Mouse (Mus musculus) heart, adult 18-20 months (tissue): Measurements from ENCODE around the gene Msantd2. TPM values are rescaled to one million over a fixed set of nuclear protein-coding genes. Genes with fewer than 3 reads are reported as not detected.

Experiments used
- DNase-seq, 2 experiments: peaks; one replicate each; pipeline ENCODE4 v3.0.0; 2021 to 2022; ENCODE audit warnings: mixed read lengths in 1 of 2
- total RNA-seq, 2 experiments: library from RNA; stranded (reverse); gene quantifications; 2 replicates each; pipeline ENCODE4 v1.2.3; 2021

The Msantd2 gene
- total RNA-seq, 2 experiments from 2014 or later: 5.9 to 7.9 TPM

GRCm38 (mm10) chr9:37569231-37569835 is 80.2 kb downstream of the Msantd2 start:
- no peak for DNase-seq

GRCm38 (mm10) chr9:37572204-37572876 is 83.2 kb downstream of the Msantd2 start:
- DNase-seq: no peak

Other genes with a start within 250 kb of the Msantd2 start
- gene Slc37a2, start 233.6 kb upstream of the Msantd2 start, total RNA-seq: 1 to 10 TPM; 2.4 to 3.1 TPM
- 1 to 10 TPM; 1.5 to 2.1 TPM for gene Ccdc15, start 140.9 kb upstream of the Msantd2 start, total RNA-seq
- under 1 TPM in 1 of 2 experiments, not detected in 1; 0.08 TPM for gene Hepacam, start 122.0 kb upstream of the Msantd2 start, total RNA-seq
- gene Robo4, start 87.4 kb upstream of the Msantd2 start, total RNA-seq: 10 to 100 TPM; 27.9 to 38.3 TPM
- not detected for gene Robo3, start 56.1 kb upstream of the Msantd2 start, total RNA-seq
- gene Esam, start 38.8 kb downstream of the Msantd2 start, total RNA-seq: 10 to 100 TPM; 67.1 to 69.5 TPM
- gene Vsig2, start 49.9 kb downstream of the Msantd2 start, total RNA-seq: 1 to 10 TPM; 3.9 to 4.9 TPM
- 1 to 10 TPM; 5.7 to 6.2 TPM for gene Nrgn, start 63.6 kb downstream of the Msantd2 start, total RNA-seq
- 1 to 10 TPM; 8.3 to 9.1 TPM for gene Siae, start 66.4 kb downstream of the Msantd2 start, total RNA-seq
- 1 to 10 TPM; 1.3 to 1.7 TPM for gene Spa17, start 124.4 kb downstream of the Msantd2 start, total RNA-seq
- 10 to 100 TPM; 31.9 to 34.0 TPM for gene Tbrg1, start 168.0 kb downstream of the Msantd2 start, total RNA-seq
- not detected for gene Panx3, start 179.9 kb downstream of the Msantd2 start, total RNA-seq
- not detected for gene Olfr160, start 226.9 kb downstream of the Msantd2 start, total RNA-seq